Mouse (Mus musculus): ENCODE results near the gene Elmo2. TPM values are rescaled to one million over a fixed set of nuclear protein-coding genes. Genes with fewer than 3 reads are reported as not detected.

The Elmo2 gene
- polyA plus RNA-seq, 1 experiment from 2014 or later = 94.6 TPM

DNA sequence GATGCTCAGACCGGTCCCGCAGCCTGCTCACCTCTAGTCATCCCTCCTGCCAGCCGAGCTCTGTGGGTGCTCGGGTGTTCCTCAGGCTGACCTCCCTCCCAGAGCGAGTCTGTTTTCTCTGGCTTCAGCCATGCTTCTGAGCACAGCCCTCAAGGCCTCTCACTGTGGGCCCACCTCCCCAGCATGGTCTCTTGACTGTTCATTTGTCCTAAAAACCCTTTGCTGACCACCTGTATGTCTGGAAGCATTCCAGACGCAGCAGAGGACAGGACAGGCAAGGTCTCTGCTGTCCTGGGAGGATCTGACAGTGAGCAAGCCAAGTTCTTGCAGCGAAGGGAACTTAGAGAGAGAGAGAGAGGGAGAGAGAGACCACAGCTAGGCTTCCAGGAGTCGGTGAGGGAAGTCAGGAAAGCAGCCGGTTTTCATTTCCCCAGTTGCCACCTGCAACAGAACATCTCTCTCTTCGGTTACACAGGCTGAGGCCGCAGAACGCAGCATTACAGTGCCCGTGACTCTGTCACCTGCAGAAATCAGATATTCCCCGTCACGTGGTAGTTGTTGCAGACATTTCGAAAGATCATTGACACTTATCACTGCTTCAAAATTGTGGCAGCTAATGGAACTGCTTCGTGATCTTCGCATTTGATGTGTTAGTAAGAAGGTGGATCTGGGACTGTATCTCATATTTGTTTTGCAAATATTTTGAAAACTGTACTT lies 63.8 kb downstream of the Elmo2 start:
- DNase-seq (ENCODE audit: low spot score) = no peak
- Histone ChIP-seq H3K4me3 (no peak overlapping the region), H3K27me3 (ENCODE audit: insufficient read depth, poor library complexity, severe bottlenecking) (peaks cover 79% of the 10 kb centered on the region), H3K36me3 (no peaks in the 10 kb centered on the region), H3K9me3 (no peaks in the 10 kb centered on the region), H3K27ac (peak overlapping the region; percentile 46), H3K4me1 (replicated peaks) (peaks cover 68% of the 10 kb centered on the region)
- WGBS = 69% methylated on average over 18 of the region's 18 CpGs

DNA sequence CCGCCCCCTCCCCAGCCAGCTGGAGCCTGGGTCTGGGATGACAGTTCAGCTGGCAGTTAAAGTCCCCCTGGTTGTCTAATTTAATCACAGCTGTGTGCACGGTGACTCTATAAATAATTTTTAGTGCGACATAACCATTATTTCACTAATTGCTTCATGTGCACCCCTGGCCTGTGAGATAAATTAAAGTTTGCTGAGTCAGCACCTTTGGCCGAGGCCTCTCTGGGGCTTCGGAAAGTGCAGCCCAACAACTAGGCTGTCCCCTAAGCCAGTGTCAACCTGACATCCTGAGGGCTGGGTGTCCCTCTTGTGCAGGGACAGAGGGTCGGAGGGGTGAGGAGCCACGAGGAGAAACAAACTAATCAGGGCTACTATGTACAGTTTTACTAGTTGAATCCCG lies 66.4 kb downstream of the Elmo2 start:
- 86% methylated on average over 8 of the region's 8 CpGs for WGBS
- Histone ChIP-seq H3K4me3 (no peak overlapping the region), H3K4me1 (replicated peaks) (peaks cover 56% of the 10 kb centered on the region), H3K36me3 (no peaks in the 10 kb centered on the region), H3K27ac (no peak overlapping the region), H3K27me3 (ENCODE audit: insufficient read depth, poor library complexity, severe bottlenecking) (peaks cover 87% of the 10 kb centered on the region), H3K9me3 (no peaks in the 10 kb centered on the region)
- DNase-seq (ENCODE audit: low spot score) = no peak

DNA sequence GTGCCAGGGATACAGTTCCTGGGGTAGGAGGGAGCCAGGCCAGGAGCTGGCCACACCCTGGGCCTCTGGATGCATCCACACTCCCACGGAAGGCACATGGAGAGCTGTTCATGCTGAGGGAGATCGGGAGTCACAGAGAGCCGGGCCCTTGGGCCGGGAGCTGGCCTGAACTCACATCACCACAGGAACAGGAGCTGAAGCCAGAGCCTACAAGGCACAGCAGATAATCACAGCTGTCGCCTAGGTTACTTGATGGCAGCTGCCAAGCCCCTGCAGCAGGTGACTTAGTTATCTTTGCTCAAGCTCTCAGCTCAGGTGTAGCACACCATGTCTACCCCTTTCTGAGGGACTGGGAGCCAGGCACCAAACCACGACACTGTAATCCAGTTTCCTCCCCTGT lies 68.0 kb downstream of the Elmo2 start:
- no peak overlapping the region for H3K27ac ChIP-seq
- DNase-seq (ENCODE audit: low spot score) = no peak
- H3K4me3 ChIP-seq = no peak overlapping the region
- peaks cover 95% of the 10 kb centered on the region for H3K27me3 ChIP-seq (ENCODE audit: insufficient read depth, poor library complexity, severe bottlenecking)
- WGBS = 80% methylated on average over 6 of the region's 6 CpGs
- peaks cover 59% of the 10 kb centered on the region for H3K4me1 ChIP-seq (replicated peaks)
- no peaks in the 10 kb centered on the region for H3K36me3 ChIP-seq
- no peaks in the 10 kb centered on the region for H3K9me3 ChIP-seq

DNA sequence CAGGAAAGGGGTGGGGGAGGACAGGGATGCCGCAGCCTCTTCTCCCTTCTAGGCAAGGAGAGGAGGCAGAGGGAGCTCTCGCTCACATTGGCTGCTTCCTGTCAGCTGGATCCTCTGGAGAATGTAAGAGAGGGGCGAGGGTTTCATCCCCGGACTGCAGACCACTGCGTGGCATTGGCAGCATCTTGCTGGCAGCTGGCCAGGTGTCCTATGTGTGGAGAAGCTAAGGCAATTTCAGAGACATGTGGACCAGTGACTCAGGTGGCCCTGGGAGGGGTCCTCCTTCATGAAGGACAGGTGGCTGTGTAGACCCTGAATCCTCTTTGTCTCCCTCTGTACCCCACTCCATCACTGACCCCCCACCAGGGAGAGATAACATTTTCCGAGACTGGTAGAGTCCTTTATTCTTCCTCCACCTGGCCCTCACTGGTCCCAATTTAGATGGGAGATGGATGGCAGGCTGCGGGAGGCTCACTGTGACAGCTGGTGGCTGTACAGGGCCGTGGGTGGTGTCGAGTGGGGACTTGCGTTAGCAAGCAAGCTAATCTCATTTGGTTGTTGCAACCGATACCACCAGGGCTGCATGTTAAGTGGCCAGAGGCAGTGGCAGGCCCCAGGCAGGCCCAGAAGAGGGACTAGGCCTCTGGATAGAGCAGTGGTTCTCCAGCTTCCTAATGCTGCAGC lies 69.0 kb downstream of the Elmo2 start:
- Histone ChIP-seq H3K36me3 (no peaks in the 10 kb centered on the region), H3K27me3 (ENCODE audit: insufficient read depth, poor library complexity, severe bottlenecking) (peaks cover 96% of the 10 kb centered on the region), H3K9me3 (no peaks in the 10 kb centered on the region), H3K4me3 (no peak overlapping the region), H3K27ac (0 out of 2 replicates have a peak overlapping the region, but pooled peaks have one; percentile 3), H3K4me1 (replicated peaks) (peaks cover 63% of the 10 kb centered on the region)
- whole genome bisulfite sequencing = 58% methylated on average over 11 of the region's 11 CpGs
- DNase-seq (ENCODE audit: low spot score) = no peak

DNA sequence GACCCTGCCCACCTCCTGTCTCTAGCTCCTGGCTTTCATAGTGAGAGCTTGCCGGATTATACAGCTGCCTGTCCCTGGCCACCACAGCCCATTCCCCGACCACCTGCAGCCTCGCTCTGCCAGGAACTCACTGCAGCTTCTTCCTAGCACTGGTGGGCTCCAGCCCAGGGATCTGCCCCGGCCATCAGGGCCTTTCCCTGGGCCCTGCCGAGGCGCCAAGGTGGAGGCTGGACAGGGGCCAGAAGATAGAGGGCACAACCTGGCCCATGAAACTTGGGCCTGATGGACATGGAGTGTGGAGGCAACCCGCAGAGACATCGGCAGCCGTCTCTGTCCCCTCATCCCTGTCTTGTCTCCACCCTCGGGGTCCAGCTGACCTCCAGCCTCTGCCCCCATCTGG lies 70.1 kb downstream of the Elmo2 start:
- Histone ChIP-seq H3K4me3 (no peak overlapping the region), H3K9me3 (no peaks in the 10 kb centered on the region), H3K27me3 (ENCODE audit: insufficient read depth, poor library complexity, severe bottlenecking) (peaks cover 94% of the 10 kb centered on the region), H3K4me1 (replicated peaks) (peaks cover 54% of the 10 kb centered on the region), H3K36me3 (no peaks in the 10 kb centered on the region), H3K27ac (peak overlapping the region; percentile 23; the same call in 1 of the 2 replicates)
- DNase-seq (ENCODE audit: low spot score) = no peak
- 68% methylated on average over 10 of the region's 10 CpGs for WGBS

DNA sequence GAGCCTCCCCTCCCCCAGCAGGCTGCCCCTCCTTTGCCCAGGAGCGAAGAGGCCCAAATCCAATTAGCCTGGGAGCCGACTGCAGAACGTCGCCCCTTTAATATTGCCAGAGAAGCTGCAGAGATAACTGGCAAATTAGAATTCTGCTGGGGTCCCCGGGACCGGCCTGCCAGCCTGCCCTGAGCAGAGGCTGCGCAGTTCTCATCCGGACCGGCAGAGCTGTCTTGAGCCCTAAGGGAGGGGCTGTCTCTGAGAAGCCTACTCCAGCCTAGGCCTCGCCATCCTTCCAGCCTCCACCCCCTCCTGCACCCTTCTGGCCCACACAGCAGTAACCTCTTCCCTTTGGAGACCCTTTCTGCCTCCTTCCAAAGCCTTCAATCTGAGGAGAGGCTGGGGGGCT lies 72.4 kb downstream of the Elmo2 start:
- Histone ChIP-seq H3K9me3 (no peaks in the 10 kb centered on the region), H3K27me3 (ENCODE audit: insufficient read depth, poor library complexity, severe bottlenecking) (peaks cover 92% of the 10 kb centered on the region), H3K36me3 (no peaks in the 10 kb centered on the region), H3K27ac (peak overlapping the region; percentile 26; the same call in 1 of the 2 replicates), H3K4me3 (no peak overlapping the region), H3K4me1 (replicated peaks) (peaks cover 53% of the 10 kb centered on the region)
- WGBS = 9% methylated on average over 10 of the region's 10 CpGs
- DNase-seq (ENCODE audit: low spot score) = no peak

DNA sequence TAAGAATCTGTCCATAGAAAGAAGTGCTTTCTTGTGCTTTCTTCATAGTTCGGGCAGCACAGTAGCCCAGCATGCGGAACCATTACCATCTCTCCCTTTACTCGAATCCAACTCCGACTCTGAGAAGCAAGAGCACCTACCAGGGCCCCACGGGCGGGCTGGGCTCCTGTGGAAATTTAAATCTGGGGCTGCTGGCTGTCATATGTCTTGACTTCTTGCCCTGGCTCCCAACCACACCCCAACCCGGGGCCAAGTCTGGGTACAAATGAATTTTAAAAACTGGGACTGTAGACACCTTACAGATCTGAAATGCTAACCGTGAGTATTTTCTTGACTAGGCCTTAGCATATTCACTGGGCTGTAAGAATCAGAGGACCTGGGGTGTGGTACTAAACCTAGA lies 73.0 kb downstream of the Elmo2 start:
- DNase-seq (ENCODE audit: low spot score) = no peak
- H3K27me3 ChIP-seq (ENCODE audit: insufficient read depth, poor library complexity, severe bottlenecking) = peaks cover 92% of the 10 kb centered on the region
- no peaks in the 10 kb centered on the region for H3K9me3 ChIP-seq
- no peaks in the 10 kb centered on the region for H3K36me3 ChIP-seq
- no peak overlapping the region for H3K27ac ChIP-seq
- H3K4me1 ChIP-seq (replicated peaks) = peaks cover 53% of the 10 kb centered on the region
- WGBS = 71% methylated on average over 8 of the region's 8 CpGs
- no peak overlapping the region for H3K4me3 ChIP-seq

DNA sequence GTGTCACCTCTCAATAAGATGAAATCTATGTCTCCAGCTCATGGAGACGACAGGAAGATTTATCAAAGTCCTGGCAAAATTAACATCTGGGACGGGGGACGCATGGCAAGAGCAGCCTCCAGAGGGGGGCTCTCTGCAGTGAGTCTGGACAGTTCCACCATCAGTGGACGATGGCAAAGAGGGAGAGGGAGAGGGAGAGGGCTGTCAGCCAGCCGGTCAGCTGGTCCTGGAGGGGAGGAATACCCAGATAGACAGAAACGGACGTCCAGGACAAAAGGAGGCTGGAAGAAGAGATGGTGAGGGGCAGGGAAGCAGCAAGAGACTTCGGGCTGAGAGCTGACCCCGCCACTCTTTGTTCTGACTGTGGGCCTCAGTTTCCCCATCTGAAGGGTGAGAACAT lies 73.5 kb downstream of the Elmo2 start:
- 48% methylated on average over 9 of the region's 9 CpGs for WGBS
- peaks cover 92% of the 10 kb centered on the region for H3K27me3 ChIP-seq (ENCODE audit: insufficient read depth, poor library complexity, severe bottlenecking)
- H3K27ac ChIP-seq = no peak overlapping the region

DNA sequence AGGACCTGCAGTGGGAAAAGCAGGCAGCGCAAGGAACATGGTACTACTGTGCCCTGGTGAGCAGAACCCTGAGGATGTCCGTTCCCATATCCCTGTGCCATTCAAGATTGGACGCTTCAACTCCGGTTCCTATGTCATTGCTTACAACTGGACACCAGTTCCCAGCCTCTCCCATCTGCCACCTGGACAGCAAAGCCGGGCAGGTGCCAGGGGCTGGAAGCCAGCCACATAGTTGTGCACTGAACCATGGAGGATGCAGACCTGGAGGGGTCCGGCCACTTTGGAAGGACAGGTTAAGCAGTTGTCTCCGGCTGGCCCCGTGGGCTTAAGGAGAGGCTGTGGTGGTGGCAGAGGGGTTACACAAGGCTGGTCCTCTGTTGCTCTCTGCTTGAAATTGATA lies 73.9 kb downstream of the Elmo2 start:
- no peaks in the 10 kb centered on the region for H3K9me3 ChIP-seq
- peaks cover 52% of the 10 kb centered on the region for H3K4me1 ChIP-seq (replicated peaks)
- 84% methylated on average over 8 of the region's 8 CpGs for WGBS
- H3K4me3 ChIP-seq = no peak overlapping the region
- no peaks in the 10 kb centered on the region for H3K36me3 ChIP-seq
- DNase-seq (ENCODE audit: low spot score) = no peak
- no peak overlapping the region for H3K27ac ChIP-seq
- H3K27me3 ChIP-seq (ENCODE audit: insufficient read depth, poor library complexity, severe bottlenecking) = peaks cover 93% of the 10 kb centered on the region

More for the DNA sequence above, 73.5 kb downstream of the Elmo2 start:
- H3K9me3 ChIP-seq = no peaks in the 10 kb centered on the region
- DNase-seq (ENCODE audit: low spot score) = no peak
- H3K4me1 ChIP-seq (replicated peaks) = peaks cover 52% of the 10 kb centered on the region
- H3K4me3 ChIP-seq = no peak overlapping the region
- H3K36me3 ChIP-seq = no peaks in the 10 kb centered on the region

DNA sequence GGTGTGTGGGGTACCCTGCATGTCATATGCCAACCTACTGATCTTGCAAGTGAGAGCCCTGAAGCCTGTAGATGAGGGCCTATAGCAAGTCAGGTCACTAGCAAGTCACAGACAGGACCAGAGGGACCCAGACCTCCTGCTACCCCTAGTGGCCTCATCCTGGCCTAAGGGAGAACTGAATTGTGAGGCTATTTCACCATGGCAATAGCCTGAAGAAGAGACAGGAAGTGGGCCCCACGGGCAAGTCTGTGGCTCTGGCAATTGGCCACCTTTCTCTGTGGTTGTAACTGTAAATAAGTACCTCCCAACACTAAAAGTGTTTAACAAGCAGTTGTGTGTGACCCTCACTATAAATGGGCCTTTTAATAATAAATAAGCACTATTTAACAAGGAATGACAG lies 75.4 kb downstream of the Elmo2 start:
- no peaks in the 10 kb centered on the region for H3K36me3 ChIP-seq
- peaks cover 61% of the 10 kb centered on the region for H3K4me1 ChIP-seq (replicated peaks)
- H3K27ac ChIP-seq = no peak overlapping the region
- no peak for DNase-seq (ENCODE audit: low spot score)
- WGBS = 87% methylated on average over 1 of the region's 1 CpGs
- peaks cover 93% of the 10 kb centered on the region for H3K27me3 ChIP-seq (ENCODE audit: insufficient read depth, poor library complexity, severe bottlenecking)
- no peak overlapping the region for H3K4me3 ChIP-seq
- H3K9me3 ChIP-seq = no peaks in the 10 kb centered on the region

DNA sequence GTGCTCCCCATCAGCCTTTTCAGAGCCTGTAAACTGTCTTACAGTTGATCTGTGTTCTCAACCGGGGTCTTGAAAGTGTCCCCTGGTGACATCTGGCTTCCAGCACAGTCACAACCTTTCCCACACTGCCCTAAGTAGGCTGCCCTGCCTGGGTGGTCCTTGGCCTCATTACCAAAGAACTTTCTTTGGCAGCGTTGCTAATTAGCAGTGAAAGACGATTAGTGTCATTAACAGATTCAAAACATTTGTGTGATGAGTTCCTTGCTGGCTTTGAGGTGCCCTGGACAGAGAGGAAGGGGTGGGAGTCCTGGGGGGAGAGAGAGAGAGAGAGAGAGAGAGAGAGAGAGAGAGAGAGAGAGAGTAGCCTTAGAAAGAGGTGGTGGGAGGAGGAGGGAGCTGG lies 77.3 kb downstream of the Elmo2 start:
- no peak for DNase-seq (ENCODE audit: low spot score)
- peaks cover 93% of the 10 kb centered on the region for H3K27me3 ChIP-seq (ENCODE audit: insufficient read depth, poor library complexity, severe bottlenecking)
- peaks cover 60% of the 10 kb centered on the region for H3K4me1 ChIP-seq (replicated peaks)

DNA sequence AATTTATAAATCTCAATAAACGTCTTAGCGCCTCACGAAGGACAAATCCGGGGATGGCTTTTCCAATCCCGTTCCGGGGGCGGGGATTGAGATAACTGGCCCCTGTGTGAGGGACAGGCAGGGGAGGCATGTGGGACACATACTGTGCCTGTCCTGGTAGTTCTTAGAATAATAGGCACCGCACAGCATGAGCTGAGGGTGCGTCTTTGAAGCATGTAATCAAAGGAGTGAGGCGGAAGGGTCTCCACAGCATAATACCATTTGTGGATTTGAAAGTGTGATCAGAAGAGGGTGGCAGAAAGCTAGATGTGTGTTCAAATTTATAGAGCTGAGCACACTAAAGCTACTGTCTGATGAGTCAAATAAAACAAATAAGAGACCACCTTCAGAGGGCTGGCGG lies 79.9 kb downstream of the Elmo2 start:
- peaks cover 57% of the 10 kb centered on the region for H3K4me1 ChIP-seq (replicated peaks)
- peaks cover 94% of the 10 kb centered on the region for H3K27me3 ChIP-seq (ENCODE audit: insufficient read depth, poor library complexity, severe bottlenecking)
- no peaks in the 10 kb centered on the region for H3K9me3 ChIP-seq
- WGBS = 7% methylated on average over 11 of the region's 11 CpGs
- DNase-seq (ENCODE audit: low spot score) = no peak
- H3K27ac ChIP-seq = no peak overlapping the region
- H3K36me3 ChIP-seq = no peaks in the 10 kb centered on the region
- no peak overlapping the region for H3K4me3 ChIP-seq

More for the DNA sequence above, 77.3 kb downstream of the Elmo2 start:
- WGBS = 25% methylated on average over 3 of the region's 3 CpGs
- Histone ChIP-seq H3K9me3 (no peaks in the 10 kb centered on the region), H3K4me3 (no peak overlapping the region), H3K27ac (no peak overlapping the region), H3K36me3 (no peaks in the 10 kb centered on the region)

DNA sequence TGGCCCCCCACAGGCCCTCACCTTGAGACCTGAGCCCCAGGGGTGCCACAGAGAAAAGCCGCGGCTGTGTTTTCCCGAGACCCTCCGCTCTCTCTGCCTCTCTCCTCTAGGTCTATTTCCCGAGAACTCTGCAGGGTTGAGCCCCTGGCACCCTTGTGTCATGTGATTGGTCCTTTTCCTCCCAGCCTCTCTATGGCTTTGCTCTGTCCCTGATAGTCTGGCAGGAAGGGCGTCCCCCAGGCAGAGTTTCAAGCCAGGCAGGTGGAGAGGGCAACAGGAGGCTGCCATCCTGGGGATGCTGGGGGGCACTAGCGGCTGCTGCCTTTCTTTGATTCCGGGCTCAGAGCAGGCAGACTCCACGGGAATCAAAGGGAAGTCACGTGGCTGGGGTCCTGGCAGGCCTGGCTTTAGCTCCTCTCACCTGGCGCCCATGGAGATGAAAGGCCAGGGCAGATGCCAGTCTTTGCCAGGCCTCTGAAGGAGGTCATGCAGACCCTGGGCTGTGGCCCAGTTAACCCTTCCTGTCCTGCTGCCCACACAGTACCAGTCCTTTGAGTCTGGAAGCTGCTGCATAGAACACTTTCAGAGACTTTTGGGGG lies 83.1 kb downstream of the Elmo2 start:
- H3K27ac ChIP-seq = peak overlapping the region; percentile 18; the same call in 1 of the 2 replicates
- DNase-seq (ENCODE audit: low spot score) = no peak

More for the DNA sequence above, 83.1 kb downstream of the Elmo2 start:
- H3K4me1 ChIP-seq (replicated peaks) = peaks cover 53% of the 10 kb centered on the region
- no peaks in the 10 kb centered on the region for H3K9me3 ChIP-seq
- peak overlapping the region; percentile 2; the same call in 1 of the 2 replicates for H3K4me3 ChIP-seq
- H3K27me3 ChIP-seq (ENCODE audit: insufficient read depth, poor library complexity, severe bottlenecking) = peaks cover 100% of the 10 kb centered on the region
- no peaks in the 10 kb centered on the region for H3K36me3 ChIP-seq
- 5% methylated on average over 11 of the region's 11 CpGs for WGBS

Data from hindbrain, embryonic 10.5 days (tissue).